Mouse (Mus musculus): ENCODE data around the gene Bdkrb2.
A peak's percentile ranks its signal among the peaks of the same experiment; 100 is the strongest.

Bdkrb2 gene

GRCm38 (mm10) chr12:105546538-105546937 is 16.5 kb upstream of the Bdkrb2 start:
- no peak for DNase-seq (ENCODE audit: low read depth, low spot score)

GRCm38 (mm10) chr12:105547151-105547550 is 15.9 kb upstream of the Bdkrb2 start:
- no peak for DNase-seq (ENCODE audit: low read depth, low spot score)

- DNase-seq (ENCODE audit: low read depth, low spot score), result no peak
These were observed 15.0 kb upstream of the Bdkrb2 start for GRCm38 (mm10) chr12:105548001-105548400.

GRCm38 (mm10) chr12:105548881-105549280 is 14.1 kb upstream of the Bdkrb2 start:
- DNase-seq (ENCODE audit: low read depth, low spot score), result no peak

- DNase-seq (ENCODE audit: low read depth, low spot score), result no peak
These were observed 12.9 kb upstream of the Bdkrb2 start for GRCm38 (mm10) chr12:105549835-105550802.

- no peak for DNase-seq (ENCODE audit: low read depth, low spot score)
These were observed 11.5 kb upstream of the Bdkrb2 start for GRCm38 (mm10) chr12:105551551-105551989.

GRCm38 (mm10) chr12:105554151-105554772 is 8.8 kb upstream of the Bdkrb2 start:
- DNase-seq (ENCODE audit: low read depth, low spot score), result peak; percentile 30

- peak; percentile 61 for DNase-seq (ENCODE audit: low read depth, low spot score)
These were observed 7.9 kb upstream of the Bdkrb2 start for GRCm38 (mm10) chr12:105555172-105555571.

- DNase-seq (ENCODE audit: low read depth, low spot score), result no peak
These were observed 5.6 kb upstream of the Bdkrb2 start for GRCm38 (mm10) chr12:105557250-105557925.

GRCm38 (mm10) chr12:105561007-105561534 is 2.0 kb upstream of the Bdkrb2 start:
- DNase-seq (ENCODE audit: low read depth, low spot score), result no peak

GRCm38 (mm10) chr12:105562056-105562820 is 788 bp upstream of the Bdkrb2 start:
- no peak for DNase-seq (ENCODE audit: low read depth, low spot score)

- DNase-seq (ENCODE audit: low read depth, low spot score), result peak; percentile 73
These were observed 775 bp downstream of the Bdkrb2 start for GRCm38 (mm10) chr12:105563726-105564275.

- peak; percentile 31 for DNase-seq (ENCODE audit: low read depth, low spot score)
These were observed 2.2 kb downstream of the Bdkrb2 start for GRCm38 (mm10) chr12:105565221-105565620.

GRCm38 (mm10) chr12:105571867-105572266 is 8.8 kb downstream of the Bdkrb2 start:
- no peak for DNase-seq (ENCODE audit: low read depth, low spot score)

- peak; percentile 80 for DNase-seq (ENCODE audit: low read depth, low spot score)
These were observed 9.6 kb downstream of the Bdkrb2 start for GRCm38 (mm10) chr12:105572622-105573021.

- DNase-seq (ENCODE audit: low read depth, low spot score), result no peak
These were observed 11.3 kb downstream of the Bdkrb2 start for GRCm38 (mm10) chr12:105574356-105574755.

- no peak for DNase-seq (ENCODE audit: low read depth, low spot score)
These were observed 17.5 kb downstream of the Bdkrb2 start for GRCm38 (mm10) chr12:105580490-105580889.

- DNase-seq (ENCODE audit: low read depth, low spot score), result peak; percentile 55
These were observed 19.5 kb downstream of the Bdkrb2 start for GRCm38 (mm10) chr12:105582486-105582885.

GRCm38 (mm10) chr12:105583484-105583883 is 20.5 kb downstream of the Bdkrb2 start:
- peak; percentile 73 for DNase-seq (ENCODE audit: low read depth, low spot score)

- peak; percentile 87 for DNase-seq (ENCODE audit: low read depth, low spot score)
These were observed 21.8 kb downstream of the Bdkrb2 start for GRCm38 (mm10) chr12:105584851-105585250.

- DNase-seq (ENCODE audit: low read depth, low spot score), result no peak
These were observed 24.5 kb downstream of the Bdkrb2 start for GRCm38 (mm10) chr12:105587526-105587925.
